Mouse (Mus musculus) testis, postnatal 14 days (tissue): Measurements from ENCODE around the gene Grcc10.
A peak's percentile ranks its signal among the peaks of the same experiment; 100 is the strongest.

Experiments used
- DNase-seq: peaks from one replicate; pipeline ENCODE4 v3.0.0; 2021; ENCODE audit warnings: low spot score

Gene Grcc10

DNA sequence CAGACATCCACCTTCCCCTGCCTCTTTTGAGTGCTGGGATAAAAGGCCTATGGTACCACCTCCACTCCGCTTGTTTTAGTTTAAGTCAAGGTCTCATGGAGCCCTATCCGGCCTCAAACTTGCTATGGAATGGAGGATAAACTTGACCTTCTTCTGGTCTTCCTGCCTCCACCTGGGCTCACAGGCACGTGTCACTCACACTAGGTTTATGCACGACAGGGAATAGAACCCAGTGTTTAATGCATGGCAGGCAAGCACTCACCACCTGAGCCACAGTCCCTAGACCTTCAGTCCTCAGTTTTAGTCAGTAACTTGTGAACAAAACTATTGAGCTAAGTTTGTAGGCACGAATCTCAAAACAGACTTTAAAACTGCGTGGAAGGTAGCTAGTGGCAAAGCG lies 10.1 kb downstream of the Grcc10 start:
- DNase-seq, result no peak

DNA sequence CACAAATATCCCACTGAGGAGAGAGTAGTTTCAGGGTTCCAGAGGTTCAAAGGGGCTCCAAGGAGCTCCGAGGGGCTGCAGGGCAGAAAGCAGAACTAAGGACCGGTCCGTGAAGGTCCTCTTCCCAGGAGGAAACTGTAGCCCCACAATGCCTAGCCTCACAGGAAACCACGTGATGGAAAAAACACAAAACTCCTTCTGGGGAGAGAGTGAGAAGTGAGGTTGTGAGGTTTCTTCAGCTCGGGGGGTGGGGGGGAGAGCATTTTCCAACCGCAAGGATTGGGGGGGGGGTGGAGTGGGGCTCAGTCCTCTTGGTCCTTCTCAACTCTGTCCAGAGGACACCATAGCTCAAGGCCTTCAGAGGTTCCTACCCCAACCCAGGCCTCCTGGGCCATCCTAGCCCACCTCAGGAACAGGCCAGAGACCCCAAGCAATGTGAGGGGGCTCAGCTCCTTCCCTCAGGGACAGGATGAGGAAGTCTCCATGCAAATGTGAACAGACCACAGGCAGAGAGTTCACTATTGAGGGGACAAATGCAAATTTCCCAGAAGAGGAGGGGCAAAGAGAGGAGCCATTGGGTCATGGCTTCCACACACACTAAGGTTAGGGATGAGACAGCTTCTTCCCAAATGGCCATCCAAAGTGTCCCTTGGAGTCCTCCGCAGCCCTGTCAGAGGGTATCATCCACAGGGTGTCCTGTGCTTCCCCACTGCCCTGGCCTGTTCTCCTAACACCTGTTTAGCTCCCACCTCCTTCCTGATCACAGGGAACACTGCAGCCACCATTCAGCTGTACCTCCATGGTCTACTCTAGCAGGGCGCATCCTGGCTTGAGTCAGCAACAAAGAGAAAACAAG lies 11.1 kb downstream of the Grcc10 start:
- DNase-seq, result no peak

DNA sequence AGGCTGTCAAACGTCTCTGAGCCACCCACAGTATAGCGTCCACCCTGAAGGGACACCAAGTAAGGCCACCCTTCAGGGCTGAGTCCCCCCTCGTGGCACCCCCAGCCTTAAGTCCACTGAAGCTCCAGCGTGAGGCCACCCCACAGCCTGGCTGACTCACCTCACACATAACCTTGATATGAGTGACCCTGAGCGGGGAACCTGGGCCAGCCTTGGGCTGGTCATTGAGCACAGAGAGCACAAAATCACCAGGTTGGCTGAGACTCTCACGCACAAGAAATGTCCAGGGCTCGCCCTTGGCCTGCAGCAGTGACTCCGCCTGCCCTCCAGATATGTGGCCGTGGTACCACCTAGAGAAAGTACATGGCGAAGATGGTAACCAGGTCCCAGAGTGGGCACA lies 12.6 kb downstream of the Grcc10 start:
- no peak for DNase-seq

DNA sequence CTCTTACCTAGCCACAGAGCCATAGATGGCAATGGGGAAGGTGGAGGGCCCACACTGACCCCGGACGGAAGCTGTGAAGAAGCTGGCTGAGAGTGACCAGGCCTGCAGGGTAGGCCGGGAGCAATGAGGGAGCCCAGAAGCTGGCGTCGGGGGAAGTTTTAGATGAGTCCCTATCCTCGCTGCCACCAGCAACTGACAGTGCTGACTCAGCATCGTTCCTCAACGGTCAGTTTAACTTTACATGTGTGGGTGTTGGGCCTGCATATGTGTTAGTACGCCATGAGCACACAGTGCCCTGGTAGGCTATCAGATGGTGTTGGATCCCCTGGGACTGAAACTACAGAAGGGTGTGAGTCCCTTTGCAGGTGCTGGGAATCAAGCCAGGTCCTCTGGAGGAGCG lies 16.7 kb downstream of the Grcc10 start:
- DNase-seq, result no peak

DNA sequence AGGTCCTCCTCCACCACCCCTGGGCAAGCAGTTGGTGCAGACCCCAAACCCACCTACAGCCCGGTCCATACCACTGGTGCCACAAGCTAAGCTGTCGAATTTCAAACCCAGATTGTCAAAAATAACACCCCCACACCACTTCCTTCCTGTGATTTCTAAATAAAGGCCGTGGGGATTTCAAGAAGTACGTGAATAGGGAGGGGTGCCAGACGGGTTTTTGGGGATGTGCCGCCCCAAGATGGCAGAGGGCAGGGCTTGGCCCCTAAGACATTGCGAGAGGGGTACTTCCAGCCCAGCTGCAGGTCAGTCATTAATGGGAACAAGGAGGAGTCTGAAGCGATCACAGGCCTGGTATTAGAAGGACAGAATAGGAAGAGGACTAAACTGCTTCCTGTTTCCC lies 17.6 kb downstream of the Grcc10 start:
- DNase-seq, result no peak

DNA sequence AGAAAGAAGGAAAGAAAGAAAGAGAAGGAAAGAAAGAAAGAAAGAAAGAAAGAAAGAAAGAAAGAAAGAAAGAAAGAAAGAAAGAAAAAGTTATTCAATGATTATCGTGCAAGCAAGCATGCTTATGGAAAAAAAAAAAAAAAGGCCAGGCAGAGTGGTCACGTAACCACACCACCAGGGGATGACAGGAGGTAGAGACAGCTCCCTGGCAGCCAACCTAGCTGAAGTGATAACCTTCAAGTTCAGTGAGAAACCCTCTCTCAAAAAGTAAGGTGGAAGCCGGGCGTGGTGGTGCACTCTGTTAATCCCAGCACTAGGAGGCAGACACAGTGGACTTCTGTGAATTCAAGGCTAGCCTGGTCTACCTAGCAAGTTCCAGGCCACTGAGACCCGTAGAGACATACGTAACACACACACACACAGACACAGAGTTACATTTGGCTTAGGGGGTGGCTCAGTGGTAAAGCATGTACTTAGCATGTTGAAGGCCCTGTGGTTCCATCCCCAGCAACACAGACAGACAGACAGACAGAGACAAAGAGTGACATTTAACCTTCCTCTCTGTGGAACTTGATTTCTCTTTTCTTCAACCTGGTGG lies 18.2 kb downstream of the Grcc10 start:
- DNase-seq, result no peak

DNA sequence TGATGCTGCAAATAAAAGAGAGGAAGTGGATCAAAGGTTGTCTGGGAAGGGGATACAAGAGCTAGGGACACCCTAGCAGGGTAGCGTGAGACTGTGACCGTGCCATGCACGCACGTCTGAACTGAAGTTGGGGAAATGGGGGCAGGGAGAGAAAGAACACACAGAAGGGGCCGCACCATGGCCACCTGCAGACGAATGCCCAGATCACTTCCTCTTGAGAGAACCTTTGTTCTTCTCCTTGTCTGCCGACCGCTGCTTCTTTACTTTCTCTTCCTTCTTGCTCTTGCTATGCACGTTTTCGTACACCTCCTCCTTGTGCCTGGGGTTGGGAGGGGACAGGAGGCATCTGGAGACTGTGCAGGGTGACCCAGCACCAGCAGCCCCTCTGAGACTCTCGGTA lies 20.3 kb downstream of the Grcc10 start:
- DNase-seq, result no peak

DNA sequence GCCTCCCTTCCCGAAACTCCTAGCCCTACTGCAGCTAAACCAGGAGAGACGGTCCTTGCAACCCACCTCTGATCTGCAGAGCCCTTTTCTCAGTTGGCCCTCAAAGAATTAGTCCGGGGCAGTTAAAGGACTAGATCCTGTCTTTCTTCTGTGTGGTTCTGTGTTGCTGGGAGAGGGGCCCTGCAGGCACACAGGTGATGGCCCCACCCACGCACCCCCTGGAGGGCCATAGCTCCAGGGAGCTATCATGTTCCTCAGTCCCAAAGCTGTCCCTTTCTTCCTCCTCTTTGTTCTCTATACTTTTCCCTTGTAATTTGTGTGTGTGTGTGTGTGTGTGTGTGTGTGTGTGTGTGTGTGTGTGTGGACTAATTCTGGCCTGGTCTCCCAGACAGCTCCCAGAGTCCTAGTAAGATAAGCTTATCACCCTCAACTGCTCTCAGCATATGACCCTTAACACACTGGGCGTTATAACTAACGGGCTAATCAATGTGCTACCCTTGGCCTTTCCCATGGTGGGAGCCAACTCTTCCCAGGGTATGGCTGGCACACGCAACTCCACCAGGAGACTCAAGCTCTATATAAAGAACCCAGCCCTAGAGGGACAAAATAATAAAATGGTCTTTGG lies 21.7 kb downstream of the Grcc10 start:
- no peak for DNase-seq

DNA sequence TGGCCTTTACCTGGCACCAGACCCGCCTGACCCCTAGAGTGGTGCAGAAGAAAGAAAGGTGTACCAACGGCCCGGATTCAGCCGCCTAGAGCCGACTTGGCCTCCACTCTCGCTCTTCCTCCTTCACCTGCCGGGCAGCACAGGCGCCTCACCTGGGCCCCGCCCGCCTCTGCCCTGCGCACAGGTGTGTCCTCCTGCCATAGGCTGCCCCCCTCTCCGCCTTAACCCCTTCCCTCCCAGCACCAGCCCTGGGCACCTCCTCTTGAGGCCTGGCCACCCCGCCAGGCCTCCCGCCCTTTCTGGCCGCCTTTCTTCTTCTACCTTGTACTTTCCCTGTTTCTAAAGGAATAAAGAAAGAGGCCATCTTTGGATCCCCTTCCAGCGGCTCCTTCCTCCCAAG lies 22.5 kb downstream of the Grcc10 start:
- DNase-seq, result peak; percentile 55

DNA sequence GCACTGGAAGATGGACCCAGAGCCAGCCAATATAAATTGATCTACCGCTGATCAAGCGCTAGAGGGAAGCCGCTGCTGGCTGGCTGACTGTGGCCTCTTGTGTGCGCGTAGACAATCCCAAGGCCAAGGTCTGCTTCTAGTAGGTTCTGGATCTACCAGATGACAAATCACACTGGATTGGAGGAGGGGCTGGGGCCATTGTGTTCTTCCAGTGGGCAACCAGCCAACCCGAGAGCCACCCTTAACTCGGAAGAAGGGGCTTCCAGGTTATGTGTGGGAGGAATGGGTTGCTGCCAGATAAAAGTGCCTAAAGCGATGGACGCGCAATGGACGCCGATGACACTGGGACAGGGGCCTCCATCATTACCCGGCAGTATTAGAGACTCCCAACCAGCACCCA lies 23.2 kb downstream of the Grcc10 start:
- no peak for DNase-seq

DNA sequence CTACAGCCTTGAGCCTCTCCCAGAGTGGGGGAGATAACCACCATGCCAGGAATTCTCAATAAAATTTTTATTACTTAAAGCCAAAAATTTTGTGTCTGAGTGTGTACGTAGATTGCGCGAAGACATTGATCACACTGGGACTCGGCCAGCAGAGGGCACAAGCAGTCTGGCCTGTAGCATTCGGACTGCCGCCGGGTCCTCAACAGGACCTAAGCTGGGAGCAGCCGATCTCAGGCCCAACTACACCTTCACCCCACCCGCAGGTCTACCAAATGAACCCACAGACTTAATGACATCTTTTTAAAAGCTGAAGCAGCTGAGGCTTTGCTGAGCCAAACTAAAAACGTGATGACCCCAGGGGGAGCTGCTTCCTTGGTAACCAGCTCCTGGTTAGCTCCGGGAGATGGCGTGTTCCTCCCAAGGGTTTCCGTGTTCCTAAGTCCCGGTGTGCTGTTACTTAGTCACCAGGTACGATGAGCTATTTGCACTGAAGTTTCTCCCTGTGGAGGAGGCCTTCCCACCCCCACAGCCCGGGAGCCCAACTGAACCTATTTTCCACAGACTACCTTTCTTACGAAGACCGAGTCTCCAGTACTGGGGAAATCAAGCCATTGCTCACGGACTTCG lies 24.2 kb downstream of the Grcc10 start:
- no peak for DNase-seq

DNA sequence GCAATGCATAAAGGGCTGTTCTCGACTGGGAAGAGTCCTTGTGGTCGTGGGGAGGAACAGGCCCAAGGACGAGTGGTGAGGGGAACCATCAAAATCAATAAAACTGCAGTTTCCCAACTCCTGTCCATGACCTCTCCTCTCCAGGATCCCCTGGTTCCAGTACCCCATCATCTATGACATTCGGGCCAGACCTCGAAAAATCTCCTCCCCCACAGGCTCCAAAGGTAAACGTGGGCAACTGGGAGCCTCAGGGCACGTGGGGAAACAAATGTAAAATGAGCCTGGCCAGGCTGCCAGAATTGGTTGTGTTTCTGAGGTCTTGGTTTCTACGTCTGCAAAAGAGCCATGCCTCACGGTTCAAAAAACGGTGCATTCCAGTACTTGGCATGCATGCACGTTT lies 28.3 kb downstream of the Grcc10 start:
- no peak for DNase-seq

DNA sequence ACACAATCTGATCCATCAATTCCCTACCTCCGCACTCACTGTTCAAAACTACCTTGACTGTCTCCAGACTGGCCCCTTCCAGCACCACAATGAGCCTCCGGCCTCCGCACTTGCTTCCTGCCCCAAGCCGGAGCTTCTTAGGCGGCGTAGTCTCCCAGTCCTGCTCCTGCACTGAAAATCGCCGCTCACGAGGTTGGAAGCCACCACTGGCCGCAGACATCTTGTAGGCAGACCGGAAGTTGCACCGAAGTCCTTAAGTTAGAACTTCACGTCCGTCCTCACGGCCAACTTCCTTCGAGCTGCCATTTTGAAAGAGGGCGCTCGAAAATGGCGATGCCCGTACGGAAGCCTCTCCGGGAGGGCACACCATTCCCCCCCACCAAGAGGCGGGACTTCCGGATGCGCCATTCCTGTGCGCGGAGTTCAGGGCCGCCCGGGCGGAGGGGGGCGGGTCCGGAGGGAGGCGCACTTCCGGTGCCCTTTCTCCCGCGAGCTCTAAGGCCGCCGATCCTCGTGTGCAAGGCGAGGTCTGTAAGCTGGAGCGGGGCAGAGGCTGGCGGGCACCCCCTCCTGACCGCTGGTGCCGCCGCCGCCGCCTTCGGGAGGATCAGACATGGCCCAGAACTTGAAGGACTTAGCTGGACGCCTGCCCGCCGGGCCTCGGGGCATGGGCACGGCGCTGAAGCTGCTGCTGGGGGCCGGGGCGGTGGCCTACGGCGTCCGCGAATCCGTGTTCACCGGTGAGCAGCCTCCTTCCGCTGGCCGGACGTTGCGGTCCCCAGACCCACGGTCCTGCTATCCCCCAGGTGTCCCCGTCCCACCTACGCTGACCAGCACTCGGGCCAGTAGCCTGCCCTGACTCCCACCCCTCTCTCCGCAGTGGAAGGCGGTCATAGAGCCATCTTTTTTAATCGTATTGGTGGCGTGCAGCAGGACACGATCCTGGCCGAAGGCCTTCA lies 29.1 kb downstream of the Grcc10 start, which contains the start of the genes Emg1 and Phb2:
TSS of gene Emg1 (minus strand) at position 355 of the 959 bp plus-strand sequence.
TSS of gene Phb2 (plus strand) at position 513 of the 959 bp plus-strand sequence.
- DNase-seq, result peak; percentile 97

DNA sequence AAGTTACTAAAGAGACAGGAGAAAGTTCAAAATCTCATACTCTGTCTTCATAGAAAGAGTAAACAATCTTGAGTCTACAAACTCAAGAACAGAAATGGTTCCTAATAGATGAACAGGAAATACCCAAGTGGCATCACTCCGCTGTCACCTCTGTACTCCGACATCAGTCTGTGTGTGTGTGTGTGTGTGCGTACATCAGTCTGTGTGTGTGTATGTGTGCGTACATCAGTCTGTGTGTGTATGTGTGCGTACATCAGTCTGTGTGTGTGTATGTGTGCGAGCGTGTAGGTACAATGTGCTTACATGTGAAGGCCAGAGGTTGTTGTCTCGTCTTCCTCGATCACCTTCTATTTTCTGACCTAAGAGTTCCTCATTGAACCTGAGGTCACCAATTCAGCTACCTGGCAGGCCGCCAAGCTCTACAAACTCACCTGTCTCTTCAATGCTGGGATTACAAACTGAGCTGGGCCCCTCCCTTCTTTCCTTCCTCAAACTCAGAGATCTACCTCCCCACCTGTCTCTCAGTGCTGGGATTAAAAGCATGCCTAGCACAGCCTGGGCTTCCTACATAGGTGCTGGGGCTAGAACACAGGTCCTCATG lies 32.8 kb downstream of the Grcc10 start:
- DNase-seq, result no peak

DNA sequence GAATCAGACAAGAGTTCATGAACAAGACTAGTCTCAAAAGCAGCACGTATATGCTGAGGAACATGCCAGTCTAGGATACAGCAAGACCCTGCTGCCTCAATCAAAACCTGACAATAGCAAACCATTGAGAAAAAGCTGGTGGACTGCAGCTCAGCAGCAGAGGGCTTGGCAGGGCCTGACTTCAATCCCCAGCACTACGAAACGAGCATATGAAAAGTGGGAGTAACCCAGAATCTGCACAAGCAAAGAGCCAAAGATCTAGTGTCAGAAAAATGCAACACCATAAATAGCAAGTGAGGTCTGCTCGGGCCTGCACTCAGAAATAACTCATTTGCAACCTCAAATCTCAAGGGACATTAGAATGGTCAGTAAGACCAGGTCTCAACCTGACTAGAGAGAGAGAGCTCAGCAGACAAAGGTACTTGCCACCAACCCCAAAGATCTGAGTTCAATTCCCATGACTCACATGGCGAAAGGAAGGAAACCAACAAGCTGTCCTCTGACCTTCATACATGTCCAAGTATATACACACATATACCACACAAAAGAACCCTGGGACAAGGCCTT lies 35.0 kb downstream of the Grcc10 start:
- no peak for DNase-seq

DNA sequence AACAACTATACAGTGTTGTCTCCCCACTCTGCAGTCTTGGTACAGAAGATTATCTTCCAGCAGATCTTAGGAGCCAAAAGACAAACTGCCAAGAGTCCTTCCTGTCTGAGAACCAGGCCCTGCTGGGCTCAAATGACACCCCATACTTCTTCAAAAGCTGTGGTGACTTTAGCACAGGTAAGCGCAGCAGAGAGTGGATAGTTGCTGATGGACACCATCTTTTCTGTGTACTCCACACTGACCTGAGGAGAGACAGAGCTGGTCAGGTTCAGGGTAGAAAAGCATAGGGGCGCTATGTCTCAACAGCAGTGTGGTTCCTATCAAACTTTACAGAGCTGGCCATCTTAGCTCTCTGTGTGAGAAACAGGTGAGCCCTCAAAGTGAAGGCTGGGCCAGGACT lies 36.8 kb downstream of the Grcc10 start:
- no peak for DNase-seq

DNA sequence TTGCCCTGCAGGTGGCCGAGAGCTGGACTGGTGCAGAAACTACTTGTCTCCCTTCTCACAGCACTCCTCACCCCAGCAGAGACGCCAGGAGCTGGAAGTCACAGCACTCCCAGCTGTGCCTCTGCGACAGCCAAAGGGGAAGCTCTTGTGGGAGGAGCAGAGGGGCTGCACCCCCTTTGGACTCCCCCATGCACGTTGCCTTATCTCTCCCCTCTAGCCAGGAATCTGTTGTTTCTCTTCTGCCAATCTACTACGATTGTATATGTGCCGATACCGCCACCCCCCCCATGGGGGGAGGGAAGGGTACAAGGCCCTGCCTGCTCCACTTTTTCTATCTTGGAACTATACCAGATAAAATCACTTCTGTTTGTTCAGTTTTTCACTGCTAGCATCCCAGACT lies 37.4 kb downstream of the Grcc10 start:
- DNase-seq, result no peak

DNA sequence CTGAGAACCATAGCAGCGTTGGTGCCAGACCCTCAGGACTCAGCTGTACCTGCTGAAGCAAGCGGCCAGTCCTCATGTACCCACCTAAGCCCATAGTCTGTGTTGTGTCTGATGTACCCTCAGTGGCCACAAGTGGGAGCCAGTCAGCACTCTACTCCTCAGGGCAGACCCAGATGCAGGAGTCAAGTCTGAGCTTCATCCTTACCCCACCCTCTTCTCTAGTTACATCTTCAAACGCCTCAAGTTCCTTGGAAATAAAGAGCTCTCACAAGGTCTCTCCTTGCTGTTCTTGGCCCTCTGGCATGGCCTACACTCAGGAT lies 38.4 kb downstream of the Grcc10 start:
- DNase-seq, result no peak

DNA sequence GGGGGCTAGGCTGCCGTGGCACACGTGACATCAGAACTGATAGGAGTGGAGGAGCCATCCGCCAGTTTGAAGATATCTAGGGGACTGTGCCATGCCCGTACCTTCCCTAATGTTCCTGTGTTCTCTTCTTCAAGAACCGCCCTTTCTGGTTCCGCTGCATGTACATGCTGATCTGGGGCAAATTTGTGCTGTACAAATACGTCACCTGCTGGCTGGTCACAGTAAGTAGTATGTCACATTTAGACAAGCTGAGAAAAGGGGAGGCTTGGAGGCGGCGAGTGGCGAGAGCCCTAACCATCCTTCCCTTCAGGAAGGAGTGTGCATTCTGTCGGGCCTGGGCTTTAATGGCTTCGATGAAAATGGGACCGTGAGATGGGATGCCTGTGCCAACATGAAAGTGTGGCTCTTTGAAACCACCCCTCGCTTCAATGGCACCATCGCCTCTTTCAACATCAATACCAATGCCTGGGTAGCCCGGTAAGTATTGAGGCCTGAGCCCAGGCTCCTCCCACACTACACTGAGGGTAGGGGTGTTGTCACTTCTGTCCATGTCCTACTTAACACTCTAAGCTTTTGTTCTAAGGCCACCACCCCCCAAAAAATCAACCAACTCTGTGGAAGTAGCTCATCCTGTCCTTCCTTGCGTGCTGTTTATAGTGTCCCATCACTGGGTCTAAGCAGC lies 38.9 kb downstream of the Grcc10 start:
- DNase-seq, result no peak

DNA sequence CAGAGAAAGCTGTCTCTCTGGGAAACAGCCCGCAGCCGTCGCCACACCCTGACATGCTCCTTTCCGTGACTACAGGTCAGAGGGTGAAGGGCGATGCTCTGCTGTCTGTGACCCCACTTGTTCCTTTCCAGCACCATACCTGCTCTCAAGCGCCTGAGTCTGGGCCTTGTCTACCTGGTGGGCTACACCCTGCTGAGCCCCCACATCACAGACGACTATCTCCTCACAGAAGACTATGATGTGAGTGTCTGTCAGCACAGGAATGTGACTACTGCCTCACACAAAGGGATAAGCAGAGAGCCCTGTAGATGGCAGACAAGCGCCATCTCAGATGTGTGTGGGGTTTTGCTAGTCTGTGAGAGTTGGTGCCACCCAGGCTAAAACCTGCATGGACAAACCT lies 39.8 kb downstream of the Grcc10 start:
- DNase-seq, result no peak
